Comparison of ENCODE assay signal across 8 mouse cellular contexts in the genomic region with DNA sequence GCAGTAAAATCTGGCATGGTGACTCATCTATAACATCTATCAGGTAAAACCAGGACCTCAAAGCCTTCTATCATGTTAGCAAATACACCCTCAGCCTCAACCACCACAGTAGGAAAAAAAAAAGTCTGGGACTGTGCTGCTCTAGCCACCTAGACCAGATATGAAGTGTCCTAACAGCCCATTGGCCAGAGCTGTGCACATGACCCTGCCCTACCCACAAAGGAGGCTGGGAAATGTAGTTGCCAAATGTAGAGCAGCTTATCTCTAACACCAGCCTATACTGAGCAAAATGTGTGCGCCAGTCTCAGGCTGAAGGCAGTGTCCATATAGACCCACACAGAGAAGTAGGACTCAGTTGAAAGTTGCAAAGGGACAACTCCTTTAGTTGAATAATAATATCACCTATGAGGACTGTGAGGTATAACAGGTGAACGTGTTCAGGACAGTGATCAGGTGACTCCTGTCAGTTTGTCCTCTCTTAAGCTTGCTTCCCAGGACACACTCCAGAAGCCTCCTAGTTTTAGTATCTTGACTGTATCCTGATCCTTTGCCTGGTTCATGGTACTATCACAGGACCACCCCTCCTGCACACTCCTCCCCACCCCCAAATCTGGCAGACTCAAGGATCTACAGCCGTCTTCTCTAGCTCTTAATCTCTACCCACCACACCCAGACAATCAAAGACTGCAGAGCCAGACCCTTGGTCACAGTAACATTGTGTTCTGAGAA. TPM values are rescaled to one million over a fixed set of nuclear protein-coding genes. Genes with fewer than 3 reads are reported as not detected.
DNase-seq lines count a peak whose midpoint lies in the region; ATAC-seq and TF ChIP-seq lines count a peak whose summit lies in the region.

No protein-coding gene starts in this region.

- no peaks in the 10 kb centered on the region for H3K9me3 ChIP-seq in heart, embryonic 11.5 days (replicated peaks; ENCODE audit: control insufficient read depth, low read length)
- H3K9me3 ChIP-seq in liver, embryonic 12.5 days (replicated peaks), result no peaks in the 10 kb centered on the region
- H3K9me3 ChIP-seq in midbrain, postnatal 0 days (ENCODE audit: low read length), result no peaks in the 10 kb centered on the region
- no peaks in the 10 kb centered on the region for H3K9me3 ChIP-seq in stomach, embryonic 14.5 days (ENCODE audit: control insufficient read depth, low read depth, low read length)

- peak; percentile 94 for ATAC-seq in heart, embryonic 11.5 days (replicated peaks; ENCODE audit: insufficient number of reproducible peaks, low FRiP score, low TSS enrichment)
- peak; percentile 99 for ATAC-seq in liver, embryonic 12.5 days
- ATAC-seq in midbrain, postnatal 0 days (ENCODE audit: low FRiP score), result peak; percentile 81
- ATAC-seq in stomach, embryonic 14.5 days (ENCODE audit: insufficient number of reproducible peaks, insufficient read depth, low FRiP score, low read depth), result peak; percentile 90

- peaks cover 4% of the 10 kb centered on the region for H3K4me1 ChIP-seq in heart, embryonic 11.5 days (ENCODE audit: control insufficient read depth, insufficient read depth, low read length)
- peaks cover 13% of the 10 kb centered on the region for H3K4me1 ChIP-seq in liver, embryonic 12.5 days
- no peaks in the 10 kb centered on the region for H3K4me1 ChIP-seq in midbrain, postnatal 0 days (ENCODE audit: insufficient read depth, low read length)
- H3K4me1 ChIP-seq in stomach, embryonic 14.5 days (ENCODE audit: control insufficient read depth, insufficient read depth, low read length), result no peaks in the 10 kb centered on the region

- H3K9ac ChIP-seq in heart, embryonic 11.5 days (ENCODE audit: low read depth, low read length), result no peak overlapping the region
- H3K9ac ChIP-seq in liver, embryonic 12.5 days, result no peak overlapping the region
- no peak overlapping the region for H3K9ac ChIP-seq in midbrain, postnatal 0 days (replicated peaks; ENCODE audit: low read length, poor library complexity, severe bottlenecking)
- no peak overlapping the region for H3K9ac ChIP-seq in stomach, embryonic 14.5 days (replicated peaks; ENCODE audit: low read depth, low read length)

- no peaks in the 10 kb centered on the region for H3K36me3 ChIP-seq in heart, embryonic 11.5 days (ENCODE audit: control insufficient read depth, insufficient read depth, low read length)
- no peaks in the 10 kb centered on the region for H3K36me3 ChIP-seq in liver, embryonic 12.5 days
- H3K36me3 ChIP-seq in midbrain, postnatal 0 days (ENCODE audit: insufficient read depth, low read length), result no peaks in the 10 kb centered on the region
- no peaks in the 10 kb centered on the region for H3K36me3 ChIP-seq in stomach, embryonic 14.5 days (ENCODE audit: control insufficient read depth, insufficient read depth, low read length)

- 47% methylated on average over 3 of the region's 3 CpGs for WGBS in heart, embryonic 11.5 days (ENCODE audit: insufficient replicate concordance)
- WGBS in liver, embryonic 12.5 days (ENCODE audit: insufficient replicate concordance), result 27% methylated on average over 3 of the region's 3 CpGs
- 63% methylated on average over 3 of the region's 3 CpGs for WGBS in midbrain, postnatal 0 days
- 42% methylated on average over 3 of the region's 3 CpGs for WGBS in stomach, embryonic 14.5 days

- peaks cover 35% of the 10 kb centered on the region for H3K27me3 ChIP-seq in heart, embryonic 11.5 days (ENCODE audit: control insufficient read depth, insufficient read depth, low read length)
- peaks cover 60% of the 10 kb centered on the region for H3K27me3 ChIP-seq in liver, embryonic 12.5 days (replicated peaks)
- peaks cover 13% of the 10 kb centered on the region; the same call in 1 of the 2 replicates for H3K27me3 ChIP-seq in midbrain, postnatal 0 days (ENCODE audit: insufficient read depth, low read length)
- peaks cover 3% of the 10 kb centered on the region; the same call in 1 of the 2 replicates for H3K27me3 ChIP-seq in stomach, embryonic 14.5 days (ENCODE audit: control insufficient read depth, insufficient read depth, low read length)

- peak; percentile 10 for DNase-seq in ovary, postnatal 36 days (ENCODE audit: low spot score)
- no peak for DNase-seq in ovary, adult 18-20 months (ENCODE audit: low spot score)
- DNase-seq in embryo, embryonic 10.5 days (ENCODE audit: low spot score), result peak; percentile 65
- DNase-seq in kidney, adult 9 months, result peak; percentile 55
- peak; percentile 46 for DNase-seq in midbrain, postnatal 0 days (ENCODE audit: low spot score)

- TF ChIP-seq CTCF in midbrain, postnatal 0 days (IDR thresholded peaks at IDR 0.05), result no peak

- no peak overlapping the region for H3K4me3 ChIP-seq in heart, embryonic 11.5 days (ENCODE audit: low read depth, low read length)
- H3K4me3 ChIP-seq in liver, embryonic 12.5 days, result no peak overlapping the region
- no peak overlapping the region for H3K4me3 ChIP-seq in midbrain, postnatal 0 days (ENCODE audit: low read depth, low read length)
- no peak overlapping the region for H3K4me3 ChIP-seq in stomach, embryonic 14.5 days (ENCODE audit: low read depth, low read length)

- H3K4me2 ChIP-seq in heart, embryonic 11.5 days, result no peak overlapping the region
- H3K4me2 ChIP-seq in liver, embryonic 12.5 days, result no peak overlapping the region
- H3K4me2 ChIP-seq in midbrain, postnatal 0 days (ENCODE audit: low read depth, low read length, poor library complexity, severe bottlenecking), result no peak overlapping the region
- no peak overlapping the region for H3K4me2 ChIP-seq in stomach, embryonic 14.5 days (replicated peaks; ENCODE audit: low read depth, low read length)

- H3K27ac ChIP-seq in heart, embryonic 11.5 days (ENCODE audit: low read depth, low read length), result no peak overlapping the region
- no peak overlapping the region for H3K27ac ChIP-seq in liver, embryonic 12.5 days
- no peak overlapping the region for H3K27ac ChIP-seq in midbrain, postnatal 0 days (ENCODE audit: low read depth, low read length)
- H3K27ac ChIP-seq in stomach, embryonic 14.5 days (ENCODE audit: low read length), result no peak overlapping the region

RNA-seq across cellular contexts. Expression of gene Trh, which starts 3.1 kb away (rescaled TPM):
- 0.58 and 0.86 TPM in 2 replicates for polyA plus RNA-seq in heart, embryonic 11.5 days (2014; fragmentation: Nextera tagmentation; extraction: Ambion mirVana)
- not detected in 2 replicates for polyA plus RNA-seq in liver, embryonic 12.5 days (2016; fragmentation: Nextera tagmentation; extraction: Ambion mirVana)
- 3.6 TPM in 2 replicates for total RNA-seq in midbrain, postnatal 0 days (2014; rRNA removed)
- 9.6 and 17.9 TPM in 2 replicates for polyA plus RNA-seq in midbrain, postnatal 0 days (2015; fragmentation: Nextera tagmentation; extraction: Ambion mirVana)
- polyA plus RNA-seq in stomach, embryonic 14.5 days (2014; fragmentation: Nextera tagmentation; extraction: Ambion mirVana), result 0.54 and 0.60 TPM in 2 replicates

RNA-seq across cellular contexts. Expression of gene Rbsn, which starts 26.6 kb away (rescaled TPM):
- 10.7 and 12.3 TPM in 2 replicates for polyA plus RNA-seq in heart, embryonic 11.5 days (2014; fragmentation: Nextera tagmentation; extraction: Ambion mirVana)
- polyA plus RNA-seq in liver, embryonic 12.5 days (2016; fragmentation: Nextera tagmentation; extraction: Ambion mirVana), result 12.2 and 12.4 TPM in 2 replicates
- total RNA-seq in midbrain, postnatal 0 days (2014; rRNA removed), result 25.4 and 52.6 TPM in 2 replicates
- polyA plus RNA-seq in midbrain, postnatal 0 days (2015; fragmentation: Nextera tagmentation; extraction: Ambion mirVana), result 31.0 and 31.7 TPM in 2 replicates
- polyA plus RNA-seq in stomach, embryonic 14.5 days (2014; fragmentation: Nextera tagmentation; extraction: Ambion mirVana), result 18.0 and 22.9 TPM in 2 replicates

RNA-seq across cellular contexts. Expression of gene Mrps25, which starts 57.5 kb away (rescaled TPM):
- 79.6 and 84.8 TPM in 2 replicates for polyA plus RNA-seq in heart, embryonic 11.5 days (2014; fragmentation: Nextera tagmentation; extraction: Ambion mirVana)
- 69.3 and 70.5 TPM in 2 replicates for polyA plus RNA-seq in liver, embryonic 12.5 days (2016; fragmentation: Nextera tagmentation; extraction: Ambion mirVana)
- total RNA-seq in midbrain, postnatal 0 days (2014; rRNA removed), result 16.8 and 23.4 TPM in 2 replicates
- polyA plus RNA-seq in midbrain, postnatal 0 days (2015; fragmentation: Nextera tagmentation; extraction: Ambion mirVana), result 52.0 and 60.8 TPM in 2 replicates
- polyA plus RNA-seq in stomach, embryonic 14.5 days (2014; fragmentation: Nextera tagmentation; extraction: Ambion mirVana), result 74.0 and 80.3 TPM in 2 replicates
